Mouse (Mus musculus): ENCODE measurements at regions not wholly inside any gene's neighbourhood (a gene's known extent, or its start where the extent isn't known, plus 50 kb on each side); places are given as distances from the start of the nearest gene placed in this dataset.
A peak's percentile ranks its signal among the peaks of the same experiment; 100 is the strongest.

- DNase-seq (ENCODE audit: inconsistent age in 2 of 2, low spot score in 1 of 2) = peak; percentile 31 to 85
Measured at GRCm38 (mm10) chr6:121560852-121561251, 74.3 kb upstream of the A2m start.

- DNase-seq (ENCODE audit: inconsistent age in 2 of 2, low spot score in 1 of 2) = peak in 1 of 2 experiments; percentile 75
Measured at GRCm38 (mm10) chr6:121560393-121560793, 74.8 kb upstream of the A2m start.

DNA sequence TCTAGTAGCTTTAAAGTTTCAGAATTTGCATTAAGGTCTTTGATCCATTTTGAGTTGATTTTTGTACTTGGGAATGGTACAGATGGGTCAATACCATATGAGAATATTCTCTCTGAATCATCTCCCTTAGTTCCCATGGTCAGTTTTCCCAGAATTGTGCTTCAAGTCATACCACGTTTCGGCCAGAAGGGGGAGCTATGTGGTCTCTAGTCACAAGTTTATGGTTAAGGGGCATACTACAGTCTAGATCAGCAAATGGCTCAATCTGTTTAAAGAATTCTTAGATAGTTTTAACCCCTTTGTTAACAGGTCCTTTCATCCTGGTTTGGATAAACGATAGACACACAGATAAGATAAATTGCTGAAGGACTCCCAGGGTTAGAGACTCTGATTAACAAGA, 78.7 kb upstream of the A2m start:
- DNase-seq (ENCODE audit: inconsistent age in 2 of 2, low spot score in 1 of 2) = peak in 1 of 2 experiments; percentile 82

DNA sequence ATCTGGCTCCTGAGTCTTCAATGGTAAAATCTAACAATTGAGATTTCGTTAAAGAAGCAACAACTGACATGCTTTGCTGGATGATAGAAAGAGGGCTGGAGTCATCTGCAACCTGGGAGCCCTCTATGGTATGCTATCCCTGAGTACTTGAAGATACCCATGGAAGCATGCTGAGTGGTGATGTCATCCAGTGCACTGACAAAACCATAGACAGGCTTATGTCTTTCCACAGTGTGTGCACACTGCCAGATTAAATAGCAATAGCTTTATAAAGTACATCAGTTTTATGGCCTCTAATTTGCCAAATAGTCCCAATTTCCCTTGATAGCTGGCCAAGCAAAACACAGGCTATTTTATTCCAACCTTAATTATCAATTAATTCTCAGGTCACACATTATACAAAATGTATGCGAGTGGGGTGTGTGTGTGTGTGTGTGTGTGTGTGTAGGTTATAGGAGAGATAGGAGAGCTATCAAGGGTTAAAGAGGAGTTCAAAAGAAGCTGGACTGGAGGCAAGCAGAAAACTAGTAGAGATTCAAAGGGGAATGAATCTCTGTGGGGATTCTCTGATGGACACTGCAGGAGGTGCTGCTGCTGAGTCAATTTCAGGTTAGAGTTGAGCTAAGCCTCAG, 80.1 kb upstream of the Iqsec3 start:
- no peak for DNase-seq (ENCODE audit: inconsistent age in 2 of 2, low spot score in 1 of 2)

- no peak for DNase-seq (ENCODE audit: inconsistent age in 2 of 2, low spot score in 1 of 2)
Measured at GRCm38 (mm10) chr6:121533521-121533920, 60.0 kb upstream of the Iqsec3 start.

DNA sequence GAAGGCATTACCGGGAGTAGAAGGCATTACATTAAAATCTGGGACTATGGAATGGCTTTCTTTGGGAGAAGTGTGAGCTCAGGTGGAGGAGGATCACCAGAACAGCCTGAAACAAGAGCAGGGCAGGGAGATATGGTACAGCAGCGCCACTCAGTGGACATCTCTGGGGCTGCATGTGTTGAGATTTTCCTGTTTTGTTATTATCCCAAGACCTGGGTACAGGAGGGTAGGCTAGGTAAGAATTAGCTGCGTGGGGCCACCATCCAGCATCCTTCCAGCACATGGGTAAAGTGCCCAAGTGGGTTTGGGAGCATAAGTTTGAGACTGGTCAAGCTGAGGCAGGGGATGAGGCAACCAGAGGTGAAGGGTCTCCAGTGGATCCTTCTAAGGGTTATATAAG, 59.4 kb upstream of the Iqsec3 start:
- peak; percentile 43 to 90 for DNase-seq (ENCODE audit: inconsistent age in 2 of 2, low spot score in 1 of 2)

DNA sequence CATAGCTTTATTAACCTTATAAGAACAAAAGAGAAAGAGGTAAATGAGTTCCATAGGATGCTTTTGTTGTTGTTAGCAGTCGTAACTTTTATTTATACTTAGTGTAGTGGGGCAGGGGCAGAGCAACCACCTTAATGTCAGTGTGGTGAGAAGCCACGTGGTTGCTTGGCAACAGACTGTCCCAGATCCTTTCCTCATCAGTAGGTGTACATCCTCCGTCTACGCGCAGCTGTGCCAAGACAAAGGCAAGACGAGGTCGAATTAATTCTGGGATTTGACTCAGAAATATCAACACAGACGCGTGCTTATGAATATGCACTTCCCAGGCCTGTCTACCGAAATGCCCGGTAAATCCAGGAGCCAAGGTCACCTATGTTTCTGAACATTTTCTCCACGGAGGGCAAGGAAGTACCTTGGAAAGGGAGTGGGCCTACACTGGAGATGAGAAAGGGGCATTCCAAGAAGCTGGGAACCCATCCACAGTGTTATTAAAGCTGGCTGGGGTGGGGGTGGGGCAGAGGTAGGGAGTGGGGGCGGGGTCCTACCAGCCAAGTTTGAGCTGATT, 58.4 kb upstream of the Iqsec3 start:
- no peak for DNase-seq (ENCODE audit: inconsistent age in 2 of 2, low spot score in 1 of 2)

GRCm38 (mm10) chr6:121527281-121527680, 53.8 kb upstream of the Iqsec3 start:
- no peak for DNase-seq (ENCODE audit: inconsistent age in 2 of 2, low spot score in 1 of 2)

- DNase-seq (ENCODE audit: inconsistent age in 2 of 2, low spot score in 1 of 2) = no peak
Measured at GRCm38 (mm10) chr6:121526121-121526520, 52.6 kb upstream of the Iqsec3 start.

DNA sequence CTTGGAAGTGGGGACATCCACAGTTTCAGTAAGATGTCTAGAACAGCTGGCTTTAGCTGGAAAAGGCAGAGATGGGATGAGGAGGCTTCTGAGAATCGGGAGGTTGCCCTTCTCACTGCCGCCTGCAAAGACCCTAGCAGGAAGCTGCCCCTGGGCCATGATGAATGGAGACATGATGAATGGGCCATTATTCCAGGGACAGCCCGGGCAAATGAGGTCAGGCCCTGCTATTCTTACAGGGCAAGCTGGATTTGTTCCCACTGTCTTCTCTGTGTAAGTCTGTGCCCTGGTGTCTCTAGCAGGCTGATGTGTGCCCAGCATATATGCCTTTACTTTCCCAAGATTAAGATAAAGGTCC, 51.1 kb upstream of the Iqsec3 start:
- DNase-seq (ENCODE audit: inconsistent age in 2 of 2, low spot score in 1 of 2) = no peak

GRCm38 (mm10) chr6:121523882-121524612, 50.6 kb upstream of the Iqsec3 start:
- DNase-seq (ENCODE audit: inconsistent age in 2 of 2, low spot score in 1 of 2) = peak; percentile 16 to 69

All from adrenal gland, adult (tissue).